Mouse (Mus musculus): ENCODE results near the gene Npepps. TPM values are rescaled to one million over a fixed set of nuclear protein-coding genes. Genes with fewer than 3 reads are reported as not detected.
"Not testable (repeated sequence)": the region's sequence is repeated elsewhere in the genome, so short reads cannot be mapped to it uniquely, and the experiment has no call there.

Gene Npepps
- total RNA-seq, 2 experiments from 2014 or later = 52.1 to 57.5 TPM

DNA sequence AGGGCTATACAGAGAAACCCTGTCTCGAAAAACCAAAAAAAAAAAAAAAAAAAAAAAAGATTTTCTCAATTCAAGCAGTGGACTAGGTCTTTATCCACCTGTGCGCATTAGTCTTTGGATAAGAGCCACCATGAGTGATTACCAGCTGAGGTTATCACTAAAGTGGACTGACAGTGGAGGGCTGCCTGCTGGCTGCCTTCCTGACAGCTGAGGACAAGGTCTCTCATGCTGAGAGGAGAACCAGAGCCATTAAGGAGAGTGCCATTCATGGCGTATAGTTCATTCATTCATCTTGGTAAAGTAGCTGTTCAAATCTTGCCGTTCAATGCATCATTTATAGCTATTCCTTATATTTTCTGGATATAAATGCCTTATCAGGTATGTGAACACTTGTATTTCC is 16.1 kb upstream of the Npepps start:
- DNase-seq = no peak

DNA sequence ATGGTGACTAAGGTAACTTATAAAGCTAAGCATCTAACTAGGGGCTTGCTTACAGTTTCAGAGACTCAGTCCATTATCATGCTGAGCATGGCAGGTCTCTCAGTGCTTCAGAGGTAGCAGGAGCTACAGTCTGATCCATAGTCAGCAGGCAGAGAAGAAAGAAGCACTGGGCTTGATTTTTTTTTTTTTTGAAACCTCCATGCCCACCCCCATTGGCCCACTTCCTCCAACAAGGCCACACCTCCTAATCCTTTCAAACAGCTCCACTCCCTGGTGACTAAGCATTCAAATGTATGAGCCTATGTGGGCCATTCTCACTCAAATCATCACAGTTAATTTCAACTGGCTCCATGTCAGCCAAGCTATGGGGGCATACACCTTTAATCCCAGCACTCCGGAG is 12.3 kb upstream of the Npepps start:
- no peak for DNase-seq

DNA sequence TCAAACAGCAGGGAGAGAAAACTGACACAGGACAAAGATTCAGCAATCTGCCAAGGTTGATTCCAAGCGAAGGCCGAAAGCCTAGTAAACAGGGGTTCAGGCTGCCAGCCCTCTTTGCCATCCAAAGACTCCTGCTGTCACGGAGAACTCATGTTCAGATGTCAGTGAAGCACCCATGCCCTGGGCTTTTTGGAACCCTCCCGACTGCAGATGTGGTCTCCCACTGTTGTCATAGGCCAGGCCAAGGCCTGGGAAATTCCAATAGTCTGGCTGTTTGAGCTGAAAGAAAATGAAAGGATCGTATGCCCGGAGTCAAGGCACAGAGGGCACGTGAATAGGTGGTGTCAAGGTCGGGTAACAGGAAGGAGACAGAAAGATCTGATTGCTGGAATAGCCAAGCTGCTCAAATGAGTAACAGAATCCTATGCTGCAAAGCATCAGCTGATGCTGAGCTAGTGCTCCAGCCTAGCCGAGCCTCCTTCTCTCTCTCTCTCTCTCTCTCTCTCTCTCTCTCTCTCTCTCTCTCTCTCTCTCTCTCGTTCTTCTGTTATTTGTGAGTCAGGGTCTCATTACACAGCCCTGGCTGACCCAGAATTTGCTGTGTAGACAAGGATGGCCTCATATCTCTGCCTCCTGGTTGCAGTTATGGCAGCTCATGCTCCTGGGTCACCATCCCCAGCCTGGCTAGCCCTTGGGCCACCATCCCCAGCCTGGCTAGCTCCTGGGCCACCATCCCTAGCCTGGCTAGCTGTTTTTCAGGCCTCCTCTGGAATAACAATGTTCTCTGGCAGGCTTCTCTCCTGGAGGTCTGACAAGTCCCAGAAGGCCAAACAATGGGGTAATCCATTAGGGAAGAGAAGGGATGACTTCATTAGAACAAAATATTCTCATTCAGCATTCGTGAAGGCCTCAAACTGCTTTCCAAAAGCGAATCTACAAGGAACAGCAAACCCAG is 9.1 kb upstream of the Npepps start:
- peak; percentile 37 for DNase-seq

DNA sequence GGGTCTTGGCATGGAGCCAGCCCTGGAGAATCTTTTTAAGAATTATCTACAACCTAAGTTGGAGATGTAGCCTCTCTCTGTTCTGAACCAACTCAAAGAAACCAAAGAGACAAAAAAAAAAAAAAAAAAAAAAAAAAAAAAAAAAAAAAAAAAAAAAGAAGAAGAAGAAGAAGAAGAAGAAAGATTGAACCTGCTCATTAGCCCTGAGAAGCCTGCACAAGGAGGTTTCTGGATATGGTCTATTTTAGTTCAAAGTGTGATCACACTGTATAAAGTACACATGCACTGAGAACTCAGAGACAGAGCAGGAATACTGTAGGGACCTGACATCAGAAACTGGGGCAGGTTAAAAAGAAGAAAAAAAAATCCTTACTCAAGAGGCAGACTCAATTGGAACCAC is 7.2 kb upstream of the Npepps start:
- no peak for DNase-seq

DNA sequence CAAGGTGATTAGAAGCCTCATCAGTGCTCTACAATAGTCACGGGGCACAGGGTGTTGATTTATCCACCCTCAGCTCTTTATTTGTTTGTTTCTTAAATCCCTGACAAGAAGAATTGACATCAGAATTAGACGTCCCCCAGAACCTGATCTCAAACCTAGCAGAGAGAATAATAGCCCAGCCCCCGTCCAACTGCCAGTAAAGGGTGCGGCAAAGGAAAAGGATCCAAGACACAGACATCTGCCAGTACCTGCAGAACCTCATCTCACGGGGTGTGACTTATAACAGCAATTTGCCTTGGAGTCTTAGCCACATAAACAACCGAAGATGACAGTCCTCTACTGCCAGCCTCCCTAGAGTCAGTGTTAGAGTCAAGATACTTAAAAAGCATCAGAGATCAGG is 6.5 kb upstream of the Npepps start:
- DNase-seq = no peak

DNA sequence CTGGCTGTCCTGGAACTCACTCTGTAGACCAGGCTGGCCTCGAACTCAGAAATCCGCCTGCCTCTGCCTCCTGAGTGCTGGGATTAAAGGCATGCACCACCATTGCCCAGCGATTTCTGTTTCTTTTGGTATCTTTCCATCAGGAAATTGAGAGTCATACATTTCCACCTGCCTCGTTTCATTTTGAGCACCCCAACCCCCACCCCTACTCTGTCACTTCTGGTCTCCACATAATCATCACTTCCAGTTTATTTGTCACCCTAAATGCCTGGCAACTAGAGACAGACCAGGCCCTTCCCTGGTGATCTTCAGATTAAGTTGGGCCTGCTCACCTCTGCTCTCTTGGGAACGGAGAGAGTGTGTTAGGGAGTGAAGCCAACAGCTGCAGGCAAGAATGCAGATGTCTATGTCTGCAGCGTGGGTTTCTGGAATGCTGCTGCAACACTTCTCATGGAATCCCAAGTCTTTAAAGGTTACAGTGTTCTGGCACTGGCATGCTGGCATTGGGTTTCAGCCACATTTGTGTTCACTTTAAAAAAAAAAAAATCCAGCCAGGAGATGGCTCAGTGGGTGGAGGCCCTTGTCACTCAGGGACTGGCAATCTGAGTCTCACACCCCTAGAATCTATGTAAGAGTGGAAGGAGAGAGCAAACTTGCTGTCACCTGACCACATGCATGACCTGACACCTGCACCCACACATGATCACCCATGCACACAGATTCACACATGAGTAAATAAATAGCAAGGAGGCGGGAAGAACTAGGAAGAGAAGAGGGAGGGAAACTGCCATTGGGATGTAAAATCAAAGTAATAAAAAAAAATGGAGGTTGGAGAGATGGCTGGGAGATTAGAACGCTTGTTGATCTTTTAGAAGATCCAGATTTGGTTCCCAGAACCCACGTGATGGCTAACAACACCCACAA is 5.7 kb upstream of the Npepps start:
- no peak for DNase-seq

DNA sequence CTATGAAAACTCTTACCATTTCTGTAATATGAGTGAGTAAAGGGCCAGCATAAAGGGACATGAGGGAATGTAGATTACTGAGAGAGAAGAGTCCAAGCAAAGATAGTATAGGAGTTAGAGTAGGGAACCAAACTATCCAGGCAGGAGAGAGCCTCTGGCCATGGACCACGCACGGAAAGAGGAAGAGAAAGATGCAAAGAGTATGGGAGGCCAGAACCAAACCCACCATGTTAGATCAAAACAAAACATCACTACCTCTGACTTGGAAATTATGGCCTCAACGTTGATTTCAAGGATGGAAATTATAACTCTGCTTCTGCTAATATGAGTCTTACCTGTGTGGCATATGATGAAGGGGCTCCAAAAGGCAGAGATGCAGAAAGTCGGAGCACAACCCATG is 4.4 kb upstream of the Npepps start:
- DNase-seq = no peak

DNA sequence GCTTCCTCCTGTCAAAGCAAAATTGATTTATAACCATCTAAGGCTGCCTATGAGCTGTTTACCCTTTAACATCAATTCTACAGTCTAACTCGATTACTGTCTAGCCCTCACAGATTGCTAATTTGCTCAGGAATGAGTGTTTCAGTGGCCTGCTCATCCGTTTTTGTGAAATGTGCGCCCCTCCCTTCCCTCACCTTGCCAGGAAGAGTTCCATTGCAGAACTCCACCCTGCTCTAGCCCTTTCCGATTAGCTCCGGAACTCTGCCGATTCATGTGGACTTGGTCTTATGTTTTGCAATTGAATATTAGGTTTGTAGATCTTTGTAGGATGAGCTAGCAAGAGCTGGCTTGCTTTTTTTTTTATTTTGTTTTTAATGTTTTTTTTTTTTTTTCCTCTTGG is 1.7 kb upstream of the Npepps start:
- no peak for DNase-seq

DNA sequence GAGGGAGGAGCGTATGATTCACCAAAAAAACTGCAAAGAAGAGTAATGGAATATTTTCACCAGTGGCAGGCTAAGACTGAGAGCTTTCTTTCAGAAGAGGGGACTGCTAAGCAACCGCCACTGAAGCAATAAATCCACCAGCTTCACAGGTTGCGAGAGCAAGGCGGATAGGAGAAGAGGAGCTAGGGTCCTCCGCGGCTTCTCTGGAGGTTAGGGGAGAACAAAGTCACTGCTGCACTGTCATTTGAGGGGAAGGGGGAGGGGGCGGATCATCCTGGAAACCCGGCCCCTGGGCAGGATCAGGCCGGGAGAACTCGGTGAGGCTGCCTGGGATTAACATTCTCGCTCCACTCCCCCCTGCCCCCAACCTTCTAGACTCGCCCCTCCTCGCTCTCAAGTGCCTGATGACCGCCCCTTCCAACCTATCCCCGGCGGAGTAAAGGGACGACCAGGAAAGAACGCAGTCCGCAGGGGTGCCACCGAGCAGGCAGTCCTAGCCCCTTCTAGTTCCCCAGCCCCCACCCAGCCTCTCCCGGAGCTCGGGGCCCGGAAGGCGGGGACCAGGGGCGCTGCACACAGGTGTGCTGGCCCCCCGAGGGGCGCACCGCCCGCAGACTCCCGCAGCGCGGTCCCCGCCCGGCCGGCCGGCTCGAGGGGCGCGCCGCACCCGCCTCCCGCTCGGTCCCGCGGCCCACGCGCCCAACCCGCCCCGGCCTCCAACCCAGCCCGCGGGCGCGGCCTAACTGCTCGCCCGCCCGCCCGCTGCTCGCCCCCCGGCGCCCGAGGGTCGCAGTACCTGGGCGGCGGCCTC is 828 bp downstream of the Npepps start:
- peak; percentile 47 for DNase-seq

DNA sequence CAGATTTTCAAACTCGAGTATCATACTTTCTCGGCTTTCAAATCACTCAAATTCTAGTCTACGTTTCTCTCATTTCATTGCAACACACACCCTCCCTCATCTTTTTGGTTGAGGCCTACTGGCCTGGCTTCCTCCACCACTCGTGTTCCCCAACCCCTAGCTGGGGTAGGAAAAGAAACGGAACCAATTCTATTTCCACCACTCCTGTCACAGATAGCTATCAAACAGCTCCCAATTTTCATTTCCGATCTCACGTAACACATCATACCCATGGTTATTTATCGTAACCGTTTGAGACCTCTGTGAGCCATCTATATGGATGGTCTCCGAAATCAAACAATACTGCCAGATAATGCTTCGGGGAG is 1.4 kb downstream of the Npepps start:
- no peak for DNase-seq

DNA sequence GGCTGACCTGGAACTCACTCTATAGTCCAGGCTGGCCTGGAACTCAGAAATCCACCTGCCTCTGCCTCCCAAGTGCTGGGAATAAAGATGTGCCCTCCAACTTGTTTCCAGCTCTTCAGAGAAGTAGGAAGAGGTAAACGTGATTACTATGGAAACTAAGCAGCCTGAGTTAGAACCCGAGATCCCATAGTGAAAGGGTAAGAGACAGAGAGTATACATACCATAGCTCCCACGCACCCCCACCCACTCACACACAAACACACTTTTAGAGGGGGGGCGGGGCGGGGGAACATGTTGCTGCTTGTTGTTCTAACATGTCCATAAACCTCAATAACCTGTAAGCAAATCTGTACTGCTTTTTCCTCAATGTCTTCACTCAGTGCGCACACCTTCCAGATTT is 2.0 kb downstream of the Npepps start:
- DNase-seq = no peak

DNA sequence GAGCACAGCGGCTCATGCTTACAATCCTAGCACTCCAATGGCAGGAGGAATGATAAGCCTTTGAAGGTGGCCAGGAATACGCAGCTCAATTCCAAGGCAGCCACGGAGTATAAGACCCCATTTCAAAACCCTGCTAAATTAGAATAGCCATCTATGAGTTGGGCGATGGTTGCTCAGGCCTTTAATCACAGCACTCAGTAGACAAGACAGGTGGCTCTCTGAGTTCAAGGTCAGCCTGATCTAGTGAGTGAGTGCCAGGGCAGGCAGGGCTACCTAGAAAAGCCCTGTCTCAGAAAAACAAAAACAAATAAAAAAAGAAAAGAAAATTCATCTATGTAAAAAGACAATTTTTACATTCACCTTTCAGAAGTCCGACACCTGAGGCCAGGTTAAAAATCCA is 3.3 kb downstream of the Npepps start:
- no peak for DNase-seq

DNA sequence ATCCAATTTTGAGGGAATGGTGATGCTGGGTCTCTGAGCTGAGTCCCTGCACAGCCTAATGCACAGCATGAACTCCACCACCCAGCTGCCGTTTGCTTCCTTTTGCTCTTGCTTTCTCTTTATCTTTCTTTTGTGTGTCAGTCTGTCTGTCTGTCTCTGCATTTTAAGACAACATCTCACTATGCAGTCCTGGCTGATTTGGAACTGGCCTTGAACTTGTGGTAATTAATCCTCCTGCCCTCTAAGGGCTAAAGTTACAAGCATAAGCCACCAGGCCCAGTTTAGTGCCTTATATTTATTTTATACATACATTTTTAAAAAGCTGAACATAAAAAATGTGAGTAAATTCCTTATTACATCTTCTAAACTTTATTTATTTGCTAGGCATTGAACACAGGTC is 4.4 kb downstream of the Npepps start:
- DNase-seq = no peak

DNA sequence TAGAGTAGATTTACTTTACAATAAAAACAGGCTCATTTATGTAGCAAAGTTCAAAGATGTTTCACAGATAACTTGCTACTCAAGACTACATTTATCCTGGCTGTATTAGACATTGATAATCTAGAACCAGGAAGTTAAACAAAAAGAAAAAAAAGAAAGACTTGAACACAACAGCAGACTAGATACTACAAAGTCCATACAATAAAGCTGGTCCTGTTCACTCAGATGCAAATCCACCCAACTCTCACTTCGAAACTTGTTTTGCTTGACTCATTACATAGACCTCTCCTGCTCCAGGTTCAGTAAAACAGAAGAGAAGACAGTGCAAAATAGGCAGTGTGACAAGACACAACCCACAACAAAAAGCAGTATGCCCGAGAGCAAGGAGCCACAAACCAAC is 5.1 kb downstream of the Npepps start:
- DNase-seq = no peak

DNA sequence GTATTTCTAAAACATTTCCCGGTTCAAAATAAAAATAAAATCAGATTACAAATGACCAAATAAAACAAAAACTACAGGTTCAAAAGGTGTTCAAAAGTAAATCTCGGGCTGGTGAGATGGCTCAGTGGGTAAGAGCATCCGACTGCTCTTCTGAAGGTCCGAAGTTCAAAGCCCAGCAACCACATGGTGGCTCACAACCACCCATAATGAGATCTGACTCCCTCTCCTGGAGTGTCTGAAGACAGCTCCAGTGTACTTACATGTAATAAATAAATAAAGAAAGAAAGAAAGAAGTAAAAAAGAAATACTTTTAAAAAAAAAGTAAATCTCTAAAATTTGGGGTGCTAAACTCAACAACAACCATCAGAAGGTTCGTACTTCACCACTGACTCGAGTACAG is 5.5 kb downstream of the Npepps start:
- DNase-seq = not testable (repeated sequence)

DNA sequence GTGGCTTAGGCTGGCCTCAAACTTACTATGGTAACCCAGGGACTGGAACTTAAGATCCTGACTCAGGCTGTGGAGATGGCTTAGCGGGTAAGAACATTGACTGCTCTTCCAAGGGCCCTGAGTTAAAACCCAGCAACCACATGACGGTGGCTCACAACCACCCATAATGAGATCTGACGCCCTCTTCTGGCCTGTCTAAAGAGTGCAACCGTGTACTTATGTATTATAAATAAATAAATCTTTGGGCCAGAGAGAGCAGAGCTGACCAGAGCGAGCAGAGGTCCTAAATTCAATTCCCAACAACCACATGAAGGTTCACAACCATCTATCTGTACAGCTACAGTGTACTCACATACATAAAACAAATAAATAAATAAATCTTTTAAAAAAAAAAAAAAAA is 6.8 kb downstream of the Npepps start:
- DNase-seq = no peak

DNA sequence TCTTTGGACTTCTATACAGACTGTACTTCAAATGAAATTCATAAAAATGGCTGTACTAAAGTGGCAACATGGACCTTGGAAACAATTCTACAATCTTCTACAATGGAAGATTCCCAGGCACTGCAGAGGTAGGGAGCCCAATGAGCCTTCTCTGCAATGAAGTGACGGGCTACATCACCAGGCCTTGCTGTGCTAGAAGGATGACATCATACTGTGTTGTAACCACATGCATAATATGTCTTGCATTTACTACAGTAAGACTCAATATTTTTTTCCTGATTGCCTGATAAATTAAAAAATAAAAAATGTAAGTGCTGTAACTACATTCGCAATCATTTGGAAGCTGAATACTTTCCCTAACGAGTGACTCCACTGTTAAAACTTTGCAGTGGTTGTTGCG is 7.6 kb downstream of the Npepps start:
- no peak for DNase-seq

DNA sequence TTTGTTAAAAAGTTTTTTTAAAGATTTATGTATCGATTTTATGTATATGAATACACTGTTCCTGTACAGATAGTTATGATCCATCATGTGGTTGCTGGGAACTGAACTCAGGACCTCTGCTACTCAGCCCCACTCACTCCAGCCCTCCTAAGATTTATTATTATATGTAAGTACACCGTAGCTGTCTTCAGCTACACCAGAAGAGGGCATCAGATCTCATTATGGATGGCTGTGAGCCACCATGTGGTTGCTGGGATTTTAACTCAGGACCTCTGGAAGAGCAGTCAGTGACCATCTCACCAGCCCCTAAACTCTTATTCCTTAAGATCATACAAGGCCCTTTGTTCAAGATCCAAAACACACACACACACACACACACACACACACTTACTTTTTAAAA is 10.4 kb downstream of the Npepps start:
- not testable (repeated sequence) for DNase-seq

DNA sequence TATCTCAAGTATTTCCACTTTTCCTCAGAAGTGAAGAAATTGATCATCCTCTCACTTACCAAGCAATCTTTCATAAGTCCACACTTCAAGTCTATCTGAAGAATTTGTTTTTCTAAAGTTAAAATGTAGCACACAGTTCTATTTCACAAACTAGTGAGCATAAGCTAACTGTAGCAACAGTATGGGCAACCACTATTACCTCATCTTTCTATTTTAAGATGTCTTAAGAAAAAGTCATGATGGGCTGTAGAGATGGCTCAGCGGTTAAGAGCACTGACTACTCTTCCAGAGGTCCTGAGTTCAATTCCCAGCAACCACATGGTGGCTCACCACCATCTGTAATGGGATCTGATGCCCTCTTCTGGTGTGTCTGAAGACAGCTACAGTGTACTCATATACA is 13.9 kb downstream of the Npepps start:
- DNase-seq = not testable (repeated sequence)

DNA sequence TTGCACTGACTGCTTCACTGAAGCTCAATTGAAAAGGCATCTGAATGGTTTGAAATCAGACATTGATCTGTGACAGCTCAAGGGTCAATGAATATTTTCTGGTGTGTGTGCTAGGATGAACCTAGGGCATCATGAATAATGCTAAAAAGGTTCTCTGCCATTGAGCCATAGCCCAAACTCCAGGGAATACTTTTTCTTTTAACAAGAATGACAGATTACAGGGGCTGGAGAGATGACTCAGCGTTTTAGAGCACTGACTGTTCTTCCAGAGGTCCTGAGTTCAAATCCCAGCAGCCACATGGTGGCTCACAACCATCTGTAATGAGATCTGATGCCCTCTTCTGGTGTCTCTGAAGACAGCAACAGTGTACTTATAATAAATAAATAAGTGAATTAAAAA is 30.8 kb downstream of the Npepps start:
- not testable (repeated sequence) for DNase-seq

DNA sequence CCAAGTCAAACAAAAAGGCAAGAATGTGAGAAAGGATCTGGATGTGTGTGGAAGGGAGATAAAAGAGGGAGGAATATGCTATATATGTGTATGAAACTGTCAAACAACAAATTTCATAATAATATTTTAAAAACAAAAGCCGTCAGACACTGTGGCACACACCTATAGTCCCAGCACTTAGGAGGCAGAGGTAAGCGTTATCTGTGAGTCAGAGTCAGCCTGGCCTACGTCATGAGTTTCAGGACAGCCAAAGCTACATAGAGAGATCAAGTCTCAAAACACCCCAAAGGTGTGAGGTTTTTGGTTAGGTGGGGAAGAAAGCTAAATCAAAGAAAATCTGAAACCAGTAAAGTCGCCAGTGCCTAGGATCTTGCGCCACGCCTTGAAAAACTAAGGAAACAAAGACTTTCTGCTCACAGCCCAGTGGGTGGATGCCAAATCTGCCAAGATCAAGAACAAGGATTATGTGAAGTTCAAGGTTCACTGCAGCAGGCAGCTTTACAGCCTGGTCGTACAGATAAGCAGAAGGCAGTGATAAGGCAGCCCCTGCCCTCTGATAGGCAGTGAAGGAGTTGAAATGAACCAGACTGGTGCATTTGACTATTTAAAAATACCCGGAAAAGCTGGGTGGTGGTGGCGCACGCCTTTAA is 33.8 kb downstream of the Npepps start:
- no peak for DNase-seq

DNA sequence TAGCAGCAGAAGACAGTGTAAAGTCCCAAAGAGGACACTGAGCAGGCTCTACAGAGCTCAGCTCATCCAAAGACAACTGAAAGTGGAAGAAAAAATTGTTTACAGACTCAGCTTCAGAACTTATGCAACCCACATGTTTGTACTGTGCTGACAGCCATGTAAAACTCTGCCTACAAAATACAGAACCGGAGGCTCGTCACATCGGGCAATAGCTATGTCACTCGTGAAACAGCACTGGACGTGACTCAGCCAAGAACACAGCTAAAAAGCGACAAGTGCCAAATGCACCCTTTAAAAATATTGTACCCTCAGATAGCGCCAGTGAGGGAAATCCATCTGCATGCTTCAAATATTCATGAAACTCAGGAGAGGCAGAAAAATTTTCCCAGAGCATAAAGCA is 39.1 kb downstream of the Npepps start:
- DNase-seq = no peak
